In genomic region chr10:17990576-17990975, GRCm38 (mm10) we compare ENCODE assay signal across 21 mouse cellular contexts. TPM values are rescaled to one million over a fixed set of nuclear protein-coding genes. Genes with fewer than 3 reads are reported as not detected.
DNase-seq lines count a peak whose midpoint lies in the region; ATAC-seq lines count a peak whose summit lies in the region.
"Had no signal": no experiment of that assay in that cellular context is flagged by ENCODE, and none has a peak within 500 bp of the region (broad histone marks: within the 10 kb centered on the region; RNA-seq: fewer than 3 reads in every experiment).

No protein-coding gene starts in this region.

- peak; percentile 76 for ATAC-seq in common myeloid progenitor, adult 5-6 weeks (replicated peaks; ENCODE audit: low read depth, poor library complexity, severe bottlenecking)
- peak; percentile 54 for ATAC-seq in megakaryocyte, adult 5-6 weeks (ENCODE audit: poor library complexity, severe bottlenecking)
- ATAC-seq: activated CD4-positive, CD25-positive, alpha-beta regulatory T cell, adult 4 months; CD4-positive, CD25-positive, alpha-beta regulatory T cell, adult 4 months; forebrain, embryonic 13.5 days; forebrain, embryonic 15.5 days; forebrain, postnatal 0 days; Patski had no signal

- DNase-seq in 416B (ENCODE audit: low read depth) = peak; percentile 26
- no peak for DNase-seq in right cerebral cortex, postnatal 14 days
- no peak for DNase-seq in lung, postnatal 14 days
- no peak for DNase-seq in layer of hippocampus, postnatal 14 days (ENCODE audit: low spot score in 2 of 2)
- DNase-seq: adrenal gland, adult 8-10 months; adrenal gland, postnatal 14 days; adrenal gland, postnatal 36 days; B cell, adult 2 months; cerebellum, adult 11-12 months; cerebellum, adult 2 months; cerebellum, adult 9-10 months; cerebellum, postnatal 14 days; cerebellum, postnatal 36 days; forebrain, postnatal 0 days had no signal

RNA-seq across cellular contexts. Expression of gene Abracl, which starts 32.5 kb away (rescaled TPM):
- total RNA-seq in common myeloid progenitor, adult 5-6 weeks (2017) = 349 and 398 TPM in 2 replicates
- 291 and 343 TPM in 2 replicates for total RNA-seq in megakaryocyte, adult 5-6 weeks (2015)
- total RNA-seq in megakaryocyte, adult 5-6 weeks (2017) = 336 and 397 TPM in 2 replicates
- total RNA-seq in layer of hippocampus, postnatal 14 days (2021) = 10 to 100 TPM; 24.9 to 31.0 TPM

RNA-seq across cellular contexts. Expression of gene Heca, which starts 42.7 kb away (rescaled TPM):
- total RNA-seq in common myeloid progenitor, adult 5-6 weeks (2017) = 29.1 and 30.3 TPM in 2 replicates
- total RNA-seq in megakaryocyte, adult 5-6 weeks (2015) = 25.5 and 30.7 TPM in 2 replicates
- 46.4 and 63.9 TPM in 2 replicates for total RNA-seq in megakaryocyte, adult 5-6 weeks (2017)
- 10 to 100 TPM; 28.0 to 33.0 TPM for total RNA-seq in layer of hippocampus, postnatal 14 days (2021)

Comparison
In these comparisons a context has a peak if more than half of its experiments do, and no peak if none do; other contexts are left out.
1. RNA of gene Abracl, which starts 32.5 kb away (total RNA-seq): 291 to 397 TPM in megakaryocyte, adult 5-6 weeks and 349 to 398 TPM in common myeloid progenitor, adult 5-6 weeks; 24.9 to 31.0 TPM in layer of hippocampus, postnatal 14 days; every median in the first group is over 4 times any median in the second.